Comparison of ENCODE assay signal across 1 mouse cellular context in genomic region chr10:59266097-59266496, GRCm38 (mm10).
TF ChIP-seq lines count a peak whose summit lies in the region.

No protein-coding gene starts in this region.

TF ChIP-seq in MEL, 35 proteins besides CTCF, POLR2A, EP300 and RAD21:
- 0 out of 2 replicates have a peak, but pooled peaks have one; percentile 16 for TF ChIP-seq GATA1 (IDR thresholded peaks at IDR 0.05; ENCODE audit: low read depth, low read length)
- TF ChIP-seq CHD2 (IDR thresholded peaks at IDR 0.05; ENCODE audit: low read length): no peak
- TF ChIP-seq RCOR1 (IDR thresholded peaks at IDR 0.05; ENCODE audit: low read depth, low read length): peak; percentile 39; the same call in 1 of the 2 replicates
